Mouse (Mus musculus): ENCODE measurements around the gene Cpsf4.
"Not testable (repeated sequence)": the region's sequence is repeated elsewhere in the genome, so short reads cannot be mapped to it uniquely, and the experiment has no call there.

Gene Cpsf4

DNA sequence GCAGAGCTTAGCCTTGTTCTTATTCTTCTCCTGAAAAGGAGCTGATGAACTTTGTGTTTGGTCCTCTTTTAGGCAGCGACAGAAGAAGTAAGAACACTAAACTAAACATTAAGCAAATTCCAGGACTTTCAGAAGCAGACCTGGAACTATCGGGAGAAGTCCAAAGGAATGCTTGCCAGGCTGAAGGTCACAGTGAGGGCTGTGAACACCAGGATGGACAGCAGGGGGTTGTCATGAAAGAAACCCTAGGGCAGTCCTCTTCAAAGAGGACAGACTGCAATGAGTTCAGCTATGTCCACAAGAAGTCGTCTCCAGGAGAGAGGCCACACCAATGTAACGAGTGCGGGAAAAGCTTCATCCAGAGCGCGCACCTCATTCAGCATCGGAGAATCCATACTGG, 53.0 kb downstream of the Cpsf4 start:
- no peak for DNase-seq (ENCODE audit: extremely low read depth, low read depth, low spot score)

DNA sequence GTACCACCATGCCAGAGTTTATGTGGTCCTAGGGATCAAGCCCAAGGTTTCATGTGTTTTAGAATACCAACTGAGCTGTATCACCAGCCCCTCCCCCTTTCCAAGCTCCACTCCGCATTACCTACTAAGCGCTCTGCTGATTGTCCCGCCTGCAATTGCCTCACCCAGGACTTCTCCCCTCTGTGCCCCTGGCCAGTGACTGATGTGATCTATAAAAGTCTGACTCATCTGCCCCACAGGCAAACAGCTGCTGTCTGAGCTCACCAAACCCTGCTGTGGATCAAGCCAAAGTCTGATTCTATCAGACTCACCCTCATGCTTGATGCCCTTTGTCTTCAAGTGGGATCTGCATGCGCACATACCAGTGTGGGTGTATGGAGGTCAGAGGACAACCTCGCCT, 55.8 kb downstream of the Cpsf4 start:
- peak; percentile 49 for DNase-seq (ENCODE audit: extremely low read depth, low read depth, low spot score)

DNA sequence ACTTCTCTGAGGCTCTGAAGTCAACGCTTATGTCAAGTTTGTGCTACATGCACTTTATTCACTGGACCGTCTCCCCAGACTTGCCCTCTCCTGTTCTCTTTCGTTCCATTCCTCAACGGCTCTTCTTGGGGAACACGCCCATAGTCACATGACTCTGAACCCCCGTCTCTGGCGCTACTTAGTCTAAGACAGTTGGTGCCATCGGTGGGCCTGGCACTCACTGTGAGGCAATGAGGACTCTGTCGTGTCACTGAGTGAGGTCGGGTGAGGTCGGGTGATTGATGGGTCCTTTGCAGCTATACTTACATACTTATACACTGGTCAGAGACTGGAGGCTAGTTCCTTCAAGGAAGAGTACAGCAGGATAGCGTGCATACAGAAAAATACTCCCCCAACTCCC, 56.4 kb downstream of the Cpsf4 start:
- no peak for DNase-seq (ENCODE audit: extremely low read depth, low read depth, low spot score)

DNA sequence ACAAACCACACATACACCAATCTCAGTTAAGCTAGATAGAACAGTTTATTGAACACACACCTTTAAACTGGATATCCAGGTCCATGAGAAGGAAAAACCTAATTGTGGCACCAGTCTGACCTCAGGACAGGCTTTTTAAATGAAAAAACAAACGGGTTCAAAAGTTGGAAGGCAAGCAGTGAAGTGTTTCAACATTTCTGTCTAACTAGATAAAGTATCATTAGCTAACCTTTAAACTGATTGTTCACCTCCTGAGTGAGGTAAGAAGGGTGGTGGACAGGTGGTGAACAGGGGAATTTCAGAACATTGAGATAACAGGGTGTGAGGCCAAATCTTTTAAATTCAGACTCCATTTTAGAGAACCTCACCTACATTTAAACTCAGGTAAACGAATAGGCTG, 59.4 kb downstream of the Cpsf4 start:
- no peak for DNase-seq (ENCODE audit: extremely low read depth, low read depth, low spot score)

DNA sequence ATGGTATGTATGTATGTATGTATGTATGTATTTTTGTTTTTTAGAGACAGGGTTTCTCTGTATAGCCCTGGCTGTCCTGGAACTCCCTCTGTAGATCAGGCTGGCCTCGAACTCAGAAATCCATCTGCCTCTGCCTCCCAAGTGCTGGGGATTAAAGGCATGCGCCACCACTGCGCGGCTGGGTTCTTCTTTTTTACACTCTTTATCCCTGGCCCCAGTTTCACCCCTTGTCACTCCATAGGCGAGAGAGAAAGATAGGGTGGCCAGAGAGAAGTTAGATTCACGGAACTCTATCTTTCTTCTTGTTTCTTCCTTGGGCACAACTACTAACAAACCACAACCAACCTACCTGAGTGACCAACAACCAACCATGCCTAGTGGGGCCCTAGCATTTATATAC, 62.3 kb downstream of the Cpsf4 start:
- not testable (repeated sequence) for DNase-seq (ENCODE audit: extremely low read depth, low read depth, low spot score)

DNA sequence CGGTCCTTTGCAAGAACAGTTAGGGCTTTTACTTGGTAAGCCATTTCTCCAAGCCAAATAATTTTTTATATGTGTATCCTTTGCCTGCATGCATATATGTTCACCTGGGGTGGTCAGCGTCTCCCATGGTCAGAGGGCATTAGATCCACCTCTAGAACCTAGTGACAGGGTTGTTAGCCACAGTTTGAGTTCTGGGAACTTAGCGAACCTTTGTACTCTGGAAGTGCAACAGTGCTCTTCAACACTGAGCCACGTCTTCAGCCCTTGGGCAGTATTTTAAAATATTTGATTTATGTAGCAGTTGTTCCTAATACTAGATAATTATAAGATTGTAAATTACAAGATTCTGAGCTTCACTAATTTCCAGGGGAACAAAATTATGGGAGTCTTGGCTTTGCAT, 63.6 kb downstream of the Cpsf4 start:
- DNase-seq (ENCODE audit: extremely low read depth, low read depth, low spot score): no peak

DNA sequence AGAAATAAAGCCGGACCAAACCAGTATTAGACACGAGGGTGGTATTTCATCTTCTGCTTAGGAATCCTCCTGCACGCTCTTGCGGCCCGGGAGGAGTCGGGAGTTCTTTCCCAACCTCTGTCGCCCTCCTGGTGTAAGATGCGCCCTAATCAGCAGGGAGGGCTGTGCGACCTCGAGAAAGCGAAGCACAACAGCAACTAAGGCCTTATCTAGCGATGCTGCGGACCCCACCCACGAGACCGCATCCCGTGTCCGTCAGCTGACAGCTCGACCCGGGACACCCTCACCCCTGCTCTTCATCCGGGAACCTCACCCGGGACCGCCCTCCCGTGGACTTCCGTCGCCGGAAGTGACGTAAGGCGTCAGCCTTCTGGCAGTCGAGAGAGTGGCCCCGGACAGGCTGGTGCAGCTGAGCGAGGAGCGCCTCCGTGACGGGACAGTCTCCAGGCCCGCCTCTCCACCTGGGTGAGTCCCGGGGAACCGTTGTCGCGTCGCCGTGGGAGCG, 64.4 kb downstream of the Cpsf4 start, which contains the start of gene Zfp655:
TSS of gene Zfp655 (plus strand) at position 349 of the 505 bp plus-strand sequence.
- DNase-seq (ENCODE audit: extremely low read depth, low read depth, low spot score): no peak

All from fat pad, adult 2 months (tissue).